Mouse (Mus musculus): Measurements from ENCODE around the gene Tubgcp3. TPM values are rescaled to one million over a fixed set of nuclear protein-coding genes. Genes with fewer than 3 reads are reported as not detected.
A peak's percentile ranks its signal among the peaks of the same experiment; 100 is the strongest.

Tubgcp3 gene
- 44.6 and 48.0 TPM in 2 replicates for polyA plus RNA-seq (2015; fragmentation: Nextera tagmentation; extraction: Ambion mirVana)

GRCm38 (mm10) chr8:12672056-12672881 is at the start of gene Tubgcp3:
Gene Tubgcp3 (minus strand): TSS chr8:12672248.
- H3K27ac ChIP-seq, result peak within 1 kb of the TSS; percentile 59
- 1% methylated on average over 65 of the region's 65 CpGs for WGBS
- peaks cover 25% of the 10 kb centered on the region for H3K4me1 ChIP-seq
- peaks cover 24% of the 10 kb centered on the region for H3K27me3 ChIP-seq
- H3K36me3 ChIP-seq, result peaks cover 6% of the 10 kb centered on the region
- no peaks in the 10 kb centered on the region for H3K9me3 ChIP-seq (replicated peaks)
- H3K4me3 ChIP-seq (replicated peaks), result peak within 1 kb of the TSS; percentile 94
- H3K4me2 ChIP-seq, result peak within 1 kb of the TSS; percentile 94
- H3K9ac ChIP-seq, result peak within 1 kb of the TSS; percentile 94
- ATAC-seq (replicated peaks; ENCODE audit: low FRiP score), result peak; percentile 91

- 74% methylated on average over 9 of the region's 9 CpGs for WGBS
- Histone ChIP-seq H3K36me3 (no peaks in the 10 kb centered on the region), H3K4me2 (no peak overlapping the region), H3K9me3 (replicated peaks) (no peaks in the 10 kb centered on the region), H3K27ac (no peak overlapping the region), H3K4me1 (peaks cover 15% of the 10 kb centered on the region), H3K27me3 (no peaks in the 10 kb centered on the region), H3K4me3 (replicated peaks) (no peak overlapping the region), H3K9ac (no peak overlapping the region)
- no peak for ATAC-seq (replicated peaks; ENCODE audit: low FRiP score)
These were observed 47.0 kb upstream of the Tubgcp3 start for GRCm38 (mm10) chr8:12719091-12719490.

GRCm38 (mm10) chr8:12715861-12716585 is 44.0 kb upstream of the Tubgcp3 start:
- ATAC-seq (replicated peaks; ENCODE audit: low FRiP score), result no peak
- Histone ChIP-seq H3K9me3 (replicated peaks) (no peaks in the 10 kb centered on the region), H3K4me3 (replicated peaks) (no peak overlapping the region), H3K36me3 (no peaks in the 10 kb centered on the region), H3K27me3 (no peaks in the 10 kb centered on the region), H3K4me2 (no peak overlapping the region), H3K27ac (no peak overlapping the region), H3K9ac (no peak overlapping the region), H3K4me1 (peaks cover 11% of the 10 kb centered on the region)
- 86% methylated on average over 18 of the region's 18 CpGs for WGBS

GRCm38 (mm10) chr8:12711623-12712022 is 39.6 kb upstream of the Tubgcp3 start:
- H3K4me3 ChIP-seq (replicated peaks), result no peak overlapping the region
- H3K4me2 ChIP-seq, result no peak overlapping the region
- no peak overlapping the region for H3K9ac ChIP-seq
- no peaks in the 10 kb centered on the region for H3K27me3 ChIP-seq
- H3K36me3 ChIP-seq, result no peaks in the 10 kb centered on the region
- no peak for ATAC-seq (replicated peaks; ENCODE audit: low FRiP score)
- H3K9me3 ChIP-seq (replicated peaks), result no peaks in the 10 kb centered on the region
- 67% methylated on average over 7 of the region's 7 CpGs for WGBS
- no peaks in the 10 kb centered on the region for H3K4me1 ChIP-seq
- no peak overlapping the region for H3K27ac ChIP-seq

GRCm38 (mm10) chr8:12703597-12703996 is 31.5 kb upstream of the Tubgcp3 start:
- H3K9me3 ChIP-seq (replicated peaks), result no peaks in the 10 kb centered on the region

GRCm38 (mm10) chr8:12702290-12702689 is 30.2 kb upstream of the Tubgcp3 start:
- WGBS, result 49% methylated on average over 8 of the region's 8 CpGs

More at GRCm38 (mm10) chr8:12703597-12703996, 31.5 kb upstream of the Tubgcp3 start:
- Histone ChIP-seq H3K9ac (no peak overlapping the region), H3K27ac (no peak overlapping the region), H3K4me1 (no peaks in the 10 kb centered on the region), H3K36me3 (no peaks in the 10 kb centered on the region), H3K4me2 (no peak overlapping the region), H3K4me3 (replicated peaks) (no peak overlapping the region), H3K27me3 (peaks cover 5% of the 10 kb centered on the region; the same call in 1 of the 2 replicates)
- no peak for ATAC-seq (replicated peaks; ENCODE audit: low FRiP score)
- 88% methylated on average over 4 of the region's 4 CpGs for WGBS

GRCm38 (mm10) chr8:12698660-12699277 is 26.7 kb upstream of the Tubgcp3 start:
- Histone ChIP-seq H3K9ac (no peak overlapping the region), H3K36me3 (no peaks in the 10 kb centered on the region), H3K4me3 (replicated peaks) (no peak overlapping the region), H3K9me3 (replicated peaks) (no peaks in the 10 kb centered on the region), H3K4me2 (no peak overlapping the region), H3K27ac (no peak overlapping the region), H3K4me1 (no peaks in the 10 kb centered on the region), H3K27me3 (peaks cover 5% of the 10 kb centered on the region; the same call in 1 of the 2 replicates)
- no peak for ATAC-seq (replicated peaks; ENCODE audit: low FRiP score)
- WGBS, result 34% methylated on average over 3 of the region's 3 CpGs

More at GRCm38 (mm10) chr8:12702290-12702689, 30.2 kb upstream of the Tubgcp3 start:
- Histone ChIP-seq H3K27ac (no peak overlapping the region), H3K4me1 (no peaks in the 10 kb centered on the region), H3K4me2 (no peak overlapping the region), H3K9ac (no peak overlapping the region), H3K9me3 (replicated peaks) (no peaks in the 10 kb centered on the region), H3K27me3 (peaks cover 5% of the 10 kb centered on the region; the same call in 1 of the 2 replicates), H3K4me3 (replicated peaks) (no peak overlapping the region), H3K36me3 (no peaks in the 10 kb centered on the region)
- no peak for ATAC-seq (replicated peaks; ENCODE audit: low FRiP score)

GRCm38 (mm10) chr8:12688851-12689250 is 16.8 kb upstream of the Tubgcp3 start:
- H3K27ac ChIP-seq, result no peak overlapping the region
- H3K4me3 ChIP-seq (replicated peaks), result no peak overlapping the region
- peaks cover 3% of the 10 kb centered on the region; the same call in 1 of the 2 replicates for H3K4me1 ChIP-seq
- H3K27me3 ChIP-seq, result 0 out of 2 replicates have a peak, but pooled peaks cover 7% of the 10 kb centered on the region
- H3K9ac ChIP-seq, result no peak overlapping the region
- H3K4me2 ChIP-seq, result no peak overlapping the region
- H3K36me3 ChIP-seq, result no peaks in the 10 kb centered on the region
- no peak for ATAC-seq (replicated peaks; ENCODE audit: low FRiP score)
- H3K9me3 ChIP-seq (replicated peaks), result no peaks in the 10 kb centered on the region
- WGBS, result 59% methylated on average over 7 of the region's 7 CpGs

GRCm38 (mm10) chr8:12677529-12677928 is 5.5 kb upstream of the Tubgcp3 start:
- Histone ChIP-seq H3K4me1 (peaks cover 3% of the 10 kb centered on the region), H3K9me3 (replicated peaks) (no peaks in the 10 kb centered on the region), H3K9ac (no peak overlapping the region), H3K4me3 (replicated peaks) (no peak overlapping the region), H3K27me3 (peaks cover 24% of the 10 kb centered on the region), H3K4me2 (no peak overlapping the region), H3K36me3 (no peaks in the 10 kb centered on the region), H3K27ac (no peak overlapping the region)
- ATAC-seq (replicated peaks; ENCODE audit: low FRiP score), result peak; percentile 60; the same call in 1 of the 2 replicates
- 7% methylated on average over 7 of the region's 7 CpGs for WGBS

GRCm38 (mm10) chr8:12671473-12672055 is 484 bp downstream of the Tubgcp3 start:
- peak overlapping the region; percentile 94 for H3K9ac ChIP-seq
- H3K4me3 ChIP-seq (replicated peaks), result peak overlapping the region; percentile 94
- peak overlapping the region; percentile 94 for H3K4me2 ChIP-seq
- peaks cover 6% of the 10 kb centered on the region for H3K36me3 ChIP-seq
- under 1% methylated on average over 38 of the region's 38 CpGs for WGBS
- H3K27me3 ChIP-seq, result peaks cover 20% of the 10 kb centered on the region
- H3K27ac ChIP-seq, result peak overlapping the region; percentile 59; the same call in 1 of the 2 replicates
- ATAC-seq (replicated peaks; ENCODE audit: low FRiP score), result no peak; the same call in 1 of the 2 replicates
- H3K4me1 ChIP-seq, result peaks cover 25% of the 10 kb centered on the region
- H3K9me3 ChIP-seq (replicated peaks), result no peaks in the 10 kb centered on the region

- WGBS, result 30% methylated on average over 6 of the region's 6 CpGs
- peaks cover 25% of the 10 kb centered on the region for H3K4me1 ChIP-seq
- peak overlapping the region; percentile 94 for H3K4me2 ChIP-seq
- no peak overlapping the region for H3K27ac ChIP-seq
- H3K27me3 ChIP-seq, result peaks cover 17% of the 10 kb centered on the region
- H3K9me3 ChIP-seq (replicated peaks), result no peaks in the 10 kb centered on the region
- H3K36me3 ChIP-seq, result peaks cover 6% of the 10 kb centered on the region
- peak overlapping the region; percentile 94 for H3K4me3 ChIP-seq (replicated peaks)
- peak overlapping the region; percentile 94 for H3K9ac ChIP-seq
- no peak for ATAC-seq (replicated peaks; ENCODE audit: low FRiP score)
These were observed 1.1 kb downstream of the Tubgcp3 start for GRCm38 (mm10) chr8:12670965-12671364.
